Mouse (Mus musculus): ENCODE measurements around the gene Anp32e.
"Not testable (repeated sequence)": the region's sequence is repeated elsewhere in the genome, so short reads cannot be mapped to it uniquely, and the experiment has no call there.

The Anp32e gene

GRCm38 (mm10) chr3:95903753-95904502 is 25.1 kb upstream of the Anp32e start:
- DNase-seq (ENCODE audit: low spot score in 2 of 2): no peak

GRCm38 (mm10) chr3:95904568-95904967 is 24.5 kb upstream of the Anp32e start, which contains the start of gene Car14:
Car14 (minus strand) TSS chr3:95904691.
- DNase-seq (ENCODE audit: low spot score in 2 of 2): no peak

- peak in 1 of 2 experiments; percentile 35 for DNase-seq (ENCODE audit: low spot score in 2 of 2)
These were observed 23.7 kb upstream of the Anp32e start for GRCm38 (mm10) chr3:95905146-95905939.

GRCm38 (mm10) chr3:95905940-95906492 is 23.0 kb upstream of the Anp32e start:
- peak in 1 of 2 experiments; percentile 60 for DNase-seq (ENCODE audit: low spot score in 2 of 2)

- peak in 1 of 2 experiments; percentile 78 for DNase-seq (ENCODE audit: low spot score in 2 of 2)
These were observed 22.2 kb upstream of the Anp32e start for GRCm38 (mm10) chr3:95906860-95907259.

GRCm38 (mm10) chr3:95907613-95908012 is 21.4 kb upstream of the Anp32e start:
- no peak for DNase-seq (ENCODE audit: low spot score in 2 of 2)

- no peak for DNase-seq (ENCODE audit: low spot score in 2 of 2)
These were observed 14.3 kb upstream of the Anp32e start for GRCm38 (mm10) chr3:95914706-95915105.

- no peak for DNase-seq (ENCODE audit: low spot score in 2 of 2)
These were observed 12.3 kb upstream of the Anp32e start for GRCm38 (mm10) chr3:95916760-95917159.

- DNase-seq (ENCODE audit: low spot score in 2 of 2): not testable (repeated sequence)
These were observed 8.5 kb upstream of the Anp32e start for GRCm38 (mm10) chr3:95920532-95920931.

GRCm38 (mm10) chr3:95923429-95923828 is 5.6 kb upstream of the Anp32e start:
- DNase-seq (ENCODE audit: low spot score in 2 of 2): not testable (repeated sequence)

GRCm38 (mm10) chr3:95924185-95924584 is 4.9 kb upstream of the Anp32e start:
- no peak for DNase-seq (ENCODE audit: low spot score in 2 of 2)

GRCm38 (mm10) chr3:95925087-95925486 is 4.0 kb upstream of the Anp32e start:
- no peak for DNase-seq (ENCODE audit: low spot score in 2 of 2)

GRCm38 (mm10) chr3:95928261-95928657 is 787 bp upstream of the Anp32e start:
- DNase-seq (ENCODE audit: low spot score in 2 of 2): no peak

- peak; percentile 76 to 81 for DNase-seq (ENCODE audit: low spot score in 2 of 2)
These were observed 780 bp downstream of the Anp32e start for GRCm38 (mm10) chr3:95929581-95930470.

- DNase-seq (ENCODE audit: low spot score in 2 of 2): peak in 1 of 2 experiments; percentile 29
These were observed 1.4 kb downstream of the Anp32e start for GRCm38 (mm10) chr3:95930471-95930789.

- DNase-seq (ENCODE audit: low spot score in 2 of 2): no peak
These were observed 2.4 kb downstream of the Anp32e start for GRCm38 (mm10) chr3:95931471-95931870.

- no peak for DNase-seq (ENCODE audit: low spot score in 2 of 2)
These were observed 3.1 kb downstream of the Anp32e start for GRCm38 (mm10) chr3:95932157-95932556.

GRCm38 (mm10) chr3:95932566-95932965 is 3.5 kb downstream of the Anp32e start:
- no peak for DNase-seq (ENCODE audit: low spot score in 2 of 2)

GRCm38 (mm10) chr3:95933111-95933750 is 4.2 kb downstream of the Anp32e start:
- DNase-seq (ENCODE audit: low spot score in 2 of 2): no peak

GRCm38 (mm10) chr3:95934448-95934847 is 5.4 kb downstream of the Anp32e start:
- no peak for DNase-seq (ENCODE audit: low spot score in 2 of 2)

GRCm38 (mm10) chr3:95938217-95938616 is 9.2 kb downstream of the Anp32e start:
- no peak for DNase-seq (ENCODE audit: low spot score in 2 of 2)
